Mouse (Mus musculus) left cerebral cortex, adult 11 months (tissue): ENCODE data around the gene Yif1b.

Experiments used
- DNase-seq: peaks from one replicate; pipeline ENCODE4 v3.0.0; 2022; ENCODE audit warnings: low spot score

Yif1b gene

GRCm38 (mm10) chr7:29281201-29282073, 43.3 kb downstream of the Yif1b start, which contains the start of gene Spint2:
Gene Spint2, minus strand, starts transcription at chr7:29281912.
- DNase-seq, result no peak

GRCm38 (mm10) chr7:29282074-29282554, 44.0 kb downstream of the Yif1b start:
- no peak for DNase-seq

GRCm38 (mm10) chr7:29283876-29284275, 45.7 kb downstream of the Yif1b start:
- no peak for DNase-seq

GRCm38 (mm10) chr7:29284523-29284922, 46.4 kb downstream of the Yif1b start:
- no peak for DNase-seq

- no peak for DNase-seq
Observed at GRCm38 (mm10) chr7:29287481-29287880, 49.4 kb downstream of the Yif1b start.

GRCm38 (mm10) chr7:29288079-29288478, 50.0 kb downstream of the Yif1b start:
- DNase-seq, result no peak

- DNase-seq, result no peak
Observed at GRCm38 (mm10) chr7:29288942-29289638, 51.0 kb downstream of the Yif1b start, which contains the start of gene Ppp1r14a. Gene Ppp1r14a, plus strand, starts transcription at chr7:29289308.

- no peak for DNase-seq
Observed at GRCm38 (mm10) chr7:29289856-29290255, 51.7 kb downstream of the Yif1b start.

- no peak for DNase-seq
Observed at GRCm38 (mm10) chr7:29290691-29291485, 52.8 kb downstream of the Yif1b start.

GRCm38 (mm10) chr7:29291616-29292457, 53.7 kb downstream of the Yif1b start:
- no peak for DNase-seq

- no peak for DNase-seq
Observed at GRCm38 (mm10) chr7:29292458-29293098, 54.4 kb downstream of the Yif1b start.

GRCm38 (mm10) chr7:29293131-29294065, 55.3 kb downstream of the Yif1b start:
- no peak for DNase-seq

GRCm38 (mm10) chr7:29294111-29294761, 56.1 kb downstream of the Yif1b start:
- DNase-seq, result no peak

GRCm38 (mm10) chr7:29295861-29296647, 57.9 kb downstream of the Yif1b start:
- no peak for DNase-seq

GRCm38 (mm10) chr7:29296998-29297397, 58.9 kb downstream of the Yif1b start:
- no peak for DNase-seq
